Mouse (Mus musculus) forebrain, embryonic 11.5 days (tissue): Measurements from ENCODE around the gene Sec61b. TPM values are rescaled to one million over a fixed set of nuclear protein-coding genes. Genes with fewer than 3 reads are reported as not detected.
A peak's percentile ranks its signal among the peaks of the same experiment; 100 is the strongest.

ENCODE experiments used
- ATAC-seq: fragments of 200-750 bp; cut with Nextera tagmentation; replicated peaks from 2 replicates; pipeline ENCODE4 v1.8.0; 2017; ENCODE audit warnings: moderate TSS enrichment; ENCODE audit not compliant: low FRiP score
- DNase-seq: peaks from one replicate; pipeline ENCODE4 v3.0.0-alpha.2; 2017; ENCODE audit warnings: low spot score
- H3K27ac ChIP-seq: fragments of 300-500 bp; sonication (generic); 2 replicates; pipeline ENCODE4 v1.5.1; 2014; ENCODE audit warnings: low read depth, low read length
- H3K27me3 ChIP-seq: fragments of 300-500 bp; sonication (generic); 2 replicates; pipeline ENCODE4 v1.6.1; 2014; ENCODE audit warnings: mild to moderate bottlenecking, low read length, mixed read lengths; ENCODE audit not compliant: control insufficient read depth, insufficient read depth
- H3K36me3 ChIP-seq: fragments of 300-500 bp; sonication (generic); 2 replicates; pipeline ENCODE4 v1.6.1; 2014; ENCODE audit warnings: mild to moderate bottlenecking, low read length, moderate library complexity, mixed read lengths; ENCODE audit not compliant: control insufficient read depth, insufficient read depth
- H3K4me1 ChIP-seq: fragments of 300-500 bp; sonication (generic); replicated peaks from 2 replicates; pipeline ENCODE4 v1.6.1; 2014; ENCODE audit warnings: low read length, mixed read lengths; ENCODE audit not compliant: control insufficient read depth, insufficient read depth
- H3K4me2 ChIP-seq: fragments of 300-500 bp; sonication (generic); 2 replicates; pipeline ENCODE4 v1.6.1; 2014; ENCODE audit warnings: low read depth, mild to moderate bottlenecking, low read length, moderate library complexity, mixed read lengths; ENCODE audit not compliant: severe bottlenecking
- H3K4me3 ChIP-seq: fragments of 300-500 bp; sonication (generic); 2 replicates; pipeline ENCODE4 v1.5.1; 2014; ENCODE audit warnings: low read depth, low read length
- H3K9ac ChIP-seq: fragments of 300-500 bp; sonication (generic); 2 replicates; pipeline ENCODE4 v1.6.1; 2014; ENCODE audit warnings: low read length
- H3K9me3 ChIP-seq: fragments of 300-500 bp; sonication (generic); 2 replicates; pipeline ENCODE4 v1.6.1; 2016; ENCODE audit warnings: low read length, mixed read lengths; ENCODE audit not compliant: control insufficient read depth
- WGBS: fragments of 180-500 bp; shearing (Covaris S2); extraction: QIAGEN DNeasy Blood & Tissue Kit; methylation state at CpG from one replicate; pipeline ENCODE4 v1.1.7; 2014; 5-methylcytosine and 5-hydroxymethylcytosine counted together
- polyA plus RNA-seq: library from polyadenylated mRNA; unstranded; fragments of >200 nt; fragmentation: Nextera tagmentation; extraction: Ambion mirVana; gene quantifications from 2 replicates; pipeline ENCODE4 v1.2.1, GENCODE M21; 2014

Gene Sec61b
- polyA plus RNA-seq, 1 experiment from 2014 or later: 341 TPM

DNA sequence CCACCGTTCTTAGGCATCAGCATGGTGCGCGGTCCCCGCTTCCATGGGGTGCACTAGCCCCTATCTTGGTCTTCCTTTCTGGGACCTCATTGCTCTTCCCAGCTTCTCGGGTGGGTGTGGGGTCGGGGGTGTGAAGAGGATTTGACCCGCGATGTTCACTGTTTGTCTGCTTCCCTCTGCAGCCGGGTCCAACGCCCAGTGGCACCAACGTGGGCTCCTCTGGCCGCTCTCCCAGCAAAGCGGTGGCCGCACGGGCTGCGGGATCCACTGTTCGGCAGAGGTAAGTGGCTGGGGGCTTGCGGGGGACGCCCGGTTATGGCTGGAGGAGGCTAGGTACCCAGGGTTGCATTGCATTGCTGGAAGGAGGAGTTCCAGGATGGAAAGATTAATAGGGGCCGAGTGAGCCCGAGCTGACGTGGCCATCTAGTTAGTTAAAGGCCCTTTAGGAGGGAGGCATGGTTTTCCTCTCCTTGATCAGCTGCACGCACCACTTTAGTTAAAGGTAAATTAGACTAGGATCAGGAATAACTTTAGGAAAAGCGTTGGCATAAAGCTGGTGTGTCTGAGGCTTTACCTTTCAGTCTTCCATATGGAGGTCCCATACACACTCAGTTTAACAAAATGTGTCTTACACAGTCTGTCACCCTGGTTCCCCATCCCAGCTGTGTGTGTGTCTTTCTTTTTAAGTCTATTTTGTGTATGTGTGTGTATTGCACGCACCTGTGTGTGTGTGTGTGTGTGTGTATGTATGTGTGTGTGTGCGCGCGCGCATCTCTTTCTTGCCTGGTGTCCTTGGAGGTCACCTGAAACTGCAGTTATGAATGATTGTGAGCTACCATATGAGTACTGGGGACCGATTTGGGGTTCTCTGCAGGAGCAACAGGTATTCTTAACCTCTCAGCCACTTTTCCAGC lies 529 bp downstream of the Sec61b start:
- ATAC-seq (no peak), DNase-seq (peak; percentile 59)
- Histone ChIP-seq H3K9ac (peak overlapping the region; percentile 89), H3K4me2 (peak overlapping the region; percentile 66), H3K4me3 (peak overlapping the region; percentile 79), H3K27ac (peak overlapping the region; percentile 96; the same call in 1 of the 2 replicates), H3K27me3 (no peaks in the 10 kb centered on the region), H3K9me3 (no peaks in the 10 kb centered on the region), H3K36me3 (peaks cover 16% of the 10 kb centered on the region), H3K4me1 (0 out of 2 replicates have a peak, but pooled peaks cover 3% of the 10 kb centered on the region)
- WGBS: 14% methylated on average over 31 of the region's 31 CpGs

DNA sequence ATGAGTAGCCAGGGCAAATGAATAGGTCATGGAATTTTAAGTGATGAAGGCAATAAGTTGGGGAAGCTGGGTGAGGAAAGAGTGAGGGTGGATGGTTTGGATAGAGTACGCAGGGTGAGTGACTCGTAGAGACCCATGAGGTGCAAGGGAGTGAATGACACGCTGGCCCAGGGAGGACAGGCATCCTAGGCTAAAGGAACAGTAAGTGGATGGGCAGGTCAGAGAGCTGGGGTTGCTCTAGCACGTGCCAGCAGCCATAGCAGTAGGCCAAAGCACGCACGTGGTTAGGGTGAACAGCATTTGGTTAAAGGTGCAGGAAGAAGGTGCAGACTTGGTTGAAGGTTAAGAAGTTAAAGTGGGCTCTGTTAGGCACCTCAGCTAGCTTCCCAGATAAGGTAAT lies 3.1 kb downstream of the Sec61b start:
- H3K36me3 ChIP-seq: no peaks in the 10 kb centered on the region; the same call in none of the 2 replicates
- no peak overlapping the region for H3K27ac ChIP-seq
- DNase-seq (no peak), ATAC-seq (no peak)
- no peak overlapping the region for H3K9ac ChIP-seq
- H3K27me3 ChIP-seq: no peaks in the 10 kb centered on the region
- no peak overlapping the region for H3K4me2 ChIP-seq
- H3K4me3 ChIP-seq: no peak overlapping the region
- no peaks in the 10 kb centered on the region for H3K9me3 ChIP-seq
- H3K4me1 ChIP-seq: 0 out of 2 replicates have a peak, but pooled peaks cover 3% of the 10 kb centered on the region
- 92% methylated on average over 6 of the region's 6 CpGs for WGBS

DNA sequence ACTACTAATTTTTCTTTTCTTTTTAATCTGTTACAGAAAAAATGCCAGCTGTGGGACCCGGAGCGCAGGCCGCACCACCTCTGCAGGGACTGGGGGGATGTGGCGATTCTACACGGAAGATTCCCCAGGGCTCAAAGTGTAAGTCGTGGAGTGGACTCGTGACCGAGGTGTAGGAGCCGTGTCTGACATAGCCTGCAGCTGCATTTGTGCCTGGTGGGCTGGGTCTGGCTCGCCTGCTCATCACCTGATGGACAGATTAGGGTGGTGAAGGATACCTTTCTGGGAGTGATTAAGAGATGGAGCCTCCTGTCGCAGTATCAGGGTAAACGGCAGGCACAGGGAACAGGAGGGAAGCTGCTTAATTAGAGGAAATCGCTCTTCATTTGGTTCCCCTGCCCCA lies 5.6 kb downstream of the Sec61b start:
- H3K4me3 ChIP-seq: no peak overlapping the region
- H3K27ac ChIP-seq: no peak overlapping the region
- ATAC-seq (no peak), DNase-seq (no peak)
- no peaks in the 10 kb centered on the region for H3K9me3 ChIP-seq
- no peak overlapping the region for H3K9ac ChIP-seq
- no peaks in the 10 kb centered on the region; the same call in none of the 2 replicates for H3K36me3 ChIP-seq
- 0 out of 2 replicates have a peak, but pooled peaks cover 3% of the 10 kb centered on the region for H3K4me1 ChIP-seq
- WGBS: 95% methylated on average over 13 of the region's 13 CpGs
- no peaks in the 10 kb centered on the region for H3K27me3 ChIP-seq
- H3K4me2 ChIP-seq: no peak overlapping the region

DNA sequence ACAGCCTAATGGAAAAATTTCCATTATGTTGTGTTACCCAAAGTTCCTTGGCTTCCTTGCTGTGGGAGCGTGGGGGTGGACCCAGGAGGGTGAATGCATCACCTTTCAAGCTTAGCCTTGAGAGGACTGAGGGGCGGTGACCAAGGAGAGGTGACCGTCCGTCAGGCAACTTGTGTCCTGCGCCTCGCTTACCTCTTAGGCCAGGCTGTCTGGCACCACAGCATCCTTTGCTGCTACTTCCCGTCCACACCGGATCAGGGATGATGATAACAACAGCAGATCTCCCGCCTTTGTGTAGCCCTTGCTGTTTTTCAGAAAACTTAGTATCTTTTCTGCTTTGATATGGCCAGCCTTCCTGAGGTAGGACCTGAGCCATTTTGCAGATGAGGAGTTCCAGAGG lies 6.1 kb downstream of the Sec61b start:
- Histone ChIP-seq H3K4me3 (no peak overlapping the region), H3K4me2 (no peak overlapping the region), H3K4me1 (no peaks in the 10 kb centered on the region), H3K9me3 (no peaks in the 10 kb centered on the region), H3K36me3 (no peaks in the 10 kb centered on the region; the same call in none of the 2 replicates), H3K27me3 (no peaks in the 10 kb centered on the region), H3K9ac (no peak overlapping the region), H3K27ac (no peak overlapping the region)
- DNase-seq: peak; percentile 6
- WGBS: 94% methylated on average over 9 of the region's 9 CpGs
- no peak for ATAC-seq

DNA sequence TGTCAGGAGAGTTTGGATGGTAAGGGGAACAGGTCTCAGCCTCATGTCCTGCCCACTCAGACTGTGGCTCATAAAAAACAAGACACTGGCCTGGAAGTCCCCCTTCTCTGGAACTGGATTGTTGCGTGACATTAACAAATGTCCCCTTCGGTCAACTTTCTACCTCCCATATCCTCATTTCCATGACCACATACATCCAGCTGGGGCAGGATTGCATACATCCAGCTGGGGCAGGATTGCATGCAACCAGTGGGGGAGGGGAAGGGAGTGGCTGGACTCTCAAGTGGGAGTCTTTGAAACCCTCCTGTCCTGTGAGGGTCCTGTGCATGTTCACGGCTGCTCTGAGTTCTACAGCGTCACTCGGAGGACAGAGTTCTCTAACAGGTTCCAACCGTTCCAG lies 16.8 kb downstream of the Sec61b start:
- H3K4me1 ChIP-seq: peaks cover 4% of the 10 kb centered on the region; the same call in 1 of the 2 replicates
- WGBS: 88% methylated on average over 6 of the region's 6 CpGs
- DNase-seq (no peak), ATAC-seq (no peak)
- H3K27me3 ChIP-seq: no peaks in the 10 kb centered on the region
- H3K4me3 ChIP-seq: no peak overlapping the region
- H3K9me3 ChIP-seq: no peaks in the 10 kb centered on the region
- H3K9ac ChIP-seq: no peak overlapping the region; the same call in 1 of the 2 replicates
- H3K4me2 ChIP-seq: no peak overlapping the region
- H3K36me3 ChIP-seq: no peaks in the 10 kb centered on the region
- no peak overlapping the region for H3K27ac ChIP-seq

DNA sequence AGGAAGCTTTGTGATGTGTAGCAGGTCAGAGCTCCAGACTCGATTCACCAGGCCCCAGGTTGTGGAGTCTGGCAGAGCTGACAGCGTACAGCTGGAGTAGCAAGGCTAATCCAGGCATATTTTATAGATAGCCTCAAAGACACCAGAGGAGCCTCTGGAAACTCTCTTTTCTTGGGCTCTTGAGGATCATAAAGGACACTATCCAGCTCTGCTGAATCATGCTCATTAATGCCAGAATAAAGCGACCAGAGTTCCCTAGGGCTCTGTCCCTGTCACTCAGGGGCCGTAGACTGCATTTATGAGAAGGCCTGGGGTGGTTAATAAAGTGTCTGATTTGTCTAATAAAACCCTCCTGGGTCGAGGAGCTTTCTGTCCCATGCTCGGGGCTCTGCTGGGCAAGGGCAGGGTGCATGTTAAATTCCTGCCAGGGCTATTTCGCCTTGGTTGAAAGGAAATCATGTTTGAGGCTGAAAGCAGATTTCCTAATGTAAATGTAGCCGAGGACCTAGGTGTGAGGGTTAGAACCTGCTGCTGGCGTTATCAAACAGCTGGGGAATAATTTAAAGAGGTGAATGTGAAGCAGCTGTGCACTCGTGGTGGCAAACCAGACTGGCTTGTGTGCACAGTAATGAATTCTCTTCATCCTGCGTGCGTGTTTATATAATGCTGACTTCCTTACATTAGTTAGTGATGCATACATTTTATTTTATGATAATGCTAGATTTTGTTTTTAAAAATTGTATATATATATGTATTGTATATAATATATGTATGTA lies 18.0 kb downstream of the Sec61b start:
- ATAC-seq (no peak), DNase-seq (no peak)
- Histone ChIP-seq H3K4me1 (peaks cover 4% of the 10 kb centered on the region; the same call in 1 of the 2 replicates), H3K27ac (no peak overlapping the region), H3K27me3 (no peaks in the 10 kb centered on the region), H3K9ac (no peak overlapping the region), H3K4me2 (no peak overlapping the region), H3K36me3 (no peaks in the 10 kb centered on the region), H3K9me3 (no peaks in the 10 kb centered on the region), H3K4me3 (no peak overlapping the region)
- 64% methylated on average over 12 of the region's 12 CpGs for WGBS

DNA sequence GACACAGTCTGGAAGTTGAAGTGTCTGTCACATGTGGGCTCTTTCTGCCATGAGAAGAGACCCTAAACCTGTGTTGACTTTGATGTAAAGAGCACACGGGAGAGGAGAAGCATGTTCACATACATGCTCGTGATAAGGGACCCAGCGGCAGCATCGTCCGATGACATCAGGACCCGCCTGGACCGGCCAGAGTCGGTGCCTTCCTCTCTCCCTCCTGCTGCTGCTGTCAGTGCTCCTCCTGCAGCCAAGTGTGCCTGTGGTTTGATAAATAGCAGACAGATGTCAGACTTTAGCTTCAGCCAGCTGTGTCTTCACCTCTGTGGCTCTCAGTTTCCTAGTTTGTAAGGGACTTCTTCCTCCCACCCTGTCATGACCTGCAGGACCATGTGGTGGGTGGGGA lies 19.0 kb downstream of the Sec61b start:
- Histone ChIP-seq H3K36me3 (no peaks in the 10 kb centered on the region), H3K9me3 (no peaks in the 10 kb centered on the region), H3K27ac (no peak overlapping the region), H3K4me2 (no peak overlapping the region), H3K9ac (no peak overlapping the region), H3K4me3 (no peak overlapping the region), H3K27me3 (no peaks in the 10 kb centered on the region), H3K4me1 (peaks cover 4% of the 10 kb centered on the region; the same call in 1 of the 2 replicates)
- DNase-seq (no peak), ATAC-seq (no peak)
- WGBS: 88% methylated on average over 8 of the region's 8 CpGs

DNA sequence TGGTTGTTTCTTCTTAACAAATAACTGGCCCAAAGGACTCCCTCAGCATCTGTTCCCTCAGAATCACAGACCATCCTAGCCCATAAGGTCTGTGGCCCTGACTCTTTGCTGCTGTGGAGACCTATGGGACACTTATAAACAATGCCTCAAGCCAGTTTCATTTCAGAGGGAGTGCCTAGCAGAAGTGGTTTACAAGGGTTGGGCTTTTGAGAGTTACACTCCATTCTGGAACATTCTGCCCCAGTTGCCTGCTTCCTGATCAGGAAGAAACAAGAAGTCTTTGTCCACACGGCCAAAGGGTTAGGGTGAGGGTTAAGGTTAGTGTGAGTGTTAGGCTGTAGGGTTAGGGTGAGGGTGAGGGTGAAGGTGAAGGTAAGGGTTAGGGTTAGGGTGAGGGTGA lies 19.7 kb downstream of the Sec61b start:
- Histone ChIP-seq H3K4me2 (no peak overlapping the region), H3K9ac (no peak overlapping the region), H3K4me1 (peaks cover 4% of the 10 kb centered on the region; the same call in 1 of the 2 replicates), H3K27ac (no peak overlapping the region), H3K9me3 (no peaks in the 10 kb centered on the region), H3K4me3 (no peak overlapping the region), H3K36me3 (no peaks in the 10 kb centered on the region), H3K27me3 (no peaks in the 10 kb centered on the region)
- DNase-seq: no peak
- 74% methylated on average over 1 of the region's 1 CpGs for WGBS
- ATAC-seq: no peak
